Mouse (Mus musculus) layer of hippocampus, postnatal 10 days (tissue): Measurements from ENCODE around the gene Tmem132d. TPM values are rescaled to one million over a fixed set of nuclear protein-coding genes. Genes with fewer than 3 reads are reported as not detected.
"Not testable (repeated sequence)": the region's sequence is repeated elsewhere in the genome, so short reads cannot be mapped to it uniquely, and the experiment has no call there.

ENCODE experiments used
- DNase-seq, 2 experiments: peaks; one replicate each; pipeline ENCODE4 v3.0.0; 2021; ENCODE audit warnings: low spot score in 2 of 2
- total RNA-seq, 2 experiments: library from RNA; stranded (reverse); gene quantifications; 2 replicates each; pipeline ENCODE4 v1.2.3; 2021

Gene Tmem132d
- total RNA-seq, 2 experiments from 2014 or later = 14.3 to 16.3 TPM

GRCm38 (mm10) chr5:127947275-127947674 is 485.6 kb downstream of the Tmem132d start:
- no peak for DNase-seq

GRCm38 (mm10) chr5:127942171-127942570 is 490.7 kb downstream of the Tmem132d start:
- not testable (repeated sequence) for DNase-seq

GRCm38 (mm10) chr5:127937914-127938313 is 495.0 kb downstream of the Tmem132d start:
- no peak for DNase-seq

GRCm38 (mm10) chr5:127929687-127930086 is 503.2 kb downstream of the Tmem132d start:
- no peak for DNase-seq

- DNase-seq = no peak
Observed at GRCm38 (mm10) chr5:127926686-127927085, 506.2 kb downstream of the Tmem132d start.

- no peak for DNase-seq
Observed at GRCm38 (mm10) chr5:127924106-127924505, 508.8 kb downstream of the Tmem132d start.

GRCm38 (mm10) chr5:127919171-127919570 is 513.7 kb downstream of the Tmem132d start:
- DNase-seq = no peak

GRCm38 (mm10) chr5:127918376-127918775 is 514.5 kb downstream of the Tmem132d start:
- DNase-seq = no peak

GRCm38 (mm10) chr5:127914157-127914556 is 518.7 kb downstream of the Tmem132d start:
- no peak for DNase-seq

GRCm38 (mm10) chr5:127911603-127912002 is 521.3 kb downstream of the Tmem132d start:
- DNase-seq = no peak

- DNase-seq = no peak
Observed at GRCm38 (mm10) chr5:127910356-127910755, 522.5 kb downstream of the Tmem132d start.

- no peak for DNase-seq
Observed at GRCm38 (mm10) chr5:127895176-127895575, 537.7 kb downstream of the Tmem132d start.

GRCm38 (mm10) chr5:127885566-127886505 is 547.0 kb downstream of the Tmem132d start:
- peak; percentile 20 to 24 for DNase-seq

- DNase-seq = no peak
Observed at GRCm38 (mm10) chr5:127883021-127883420, 549.9 kb downstream of the Tmem132d start.

GRCm38 (mm10) chr5:127874461-127874860 is 558.4 kb downstream of the Tmem132d start:
- no peak for DNase-seq

- DNase-seq = no peak
Observed at GRCm38 (mm10) chr5:127865157-127865556, 567.7 kb downstream of the Tmem132d start.

- no peak for DNase-seq
Observed at GRCm38 (mm10) chr5:127859719-127860118, 573.2 kb downstream of the Tmem132d start.

GRCm38 (mm10) chr5:127852305-127852704 is 580.6 kb downstream of the Tmem132d start:
- DNase-seq = no peak

GRCm38 (mm10) chr5:127831791-127832190 is 601.1 kb downstream of the Tmem132d start:
- no peak for DNase-seq

GRCm38 (mm10) chr5:127830831-127831230 is 602.0 kb downstream of the Tmem132d start:
- no peak for DNase-seq

- DNase-seq = no peak
Observed at GRCm38 (mm10) chr5:127828756-127829155, 604.1 kb downstream of the Tmem132d start.

GRCm38 (mm10) chr5:127821960-127822359 is 610.9 kb downstream of the Tmem132d start:
- DNase-seq = no peak

- no peak for DNase-seq
Observed at GRCm38 (mm10) chr5:127815292-127815691, 617.6 kb downstream of the Tmem132d start.
